Mouse (Mus musculus): ENCODE measurements around the gene Gm732. TPM values are rescaled to one million over a fixed set of nuclear protein-coding genes. Genes with fewer than 3 reads are reported as not detected.

Gm732 gene
- not detected in 4 replicates for total RNA-seq (2023)

GRCm38 (mm10) chrX:107948365-107948764, at the start of gene Gm732:
Gene Gm732, minus strand, starts transcription at chrX:107948465.

Other genes starting within 250 kb of the Gm732 start
- gene Tent5d, start 155.9 kb downstream of the Gm732 start, total RNA-seq (2023), result not detected in 4 replicates
- 10.4 to 12.3 TPM (median 10.8 TPM) in 4 replicates for gene 2610002M06Rik, start 132.1 kb downstream of the Gm732 start, total RNA-seq (2023)